Mouse (Mus musculus) megakaryocyte, adult 5-6 weeks (primary cell): ENCODE results near the gene Igfl3. TPM values are rescaled to one million over a fixed set of nuclear protein-coding genes. Genes with fewer than 3 reads are reported as not detected.

Experiments used
- ATAC-seq: 2 replicates; pipeline ENCODE4 v1.8.0; 2016; ENCODE audit warnings: mild to moderate bottlenecking, inconsistent platforms; ENCODE audit not compliant: poor library complexity, severe bottlenecking
- total RNA-seq, 2 experiments: library from RNA; stranded (forward) in 1 of 2; stranded (reverse) in 1 of 2; fragments of 153-499, 151-499 nt in 1 of 2; fragments of 221-1000, 200-1000 nt in 1 of 2; gene quantifications; 2 replicates each; pipeline versions ENCODE4 v1.2.3 to v1.2.4; 2015 to 2017

The Igfl3 gene
- not detected in 2 replicates for total RNA-seq (2015)
- total RNA-seq (2017) = not detected in 2 replicates

- no peak for ATAC-seq
These were observed at the start of gene Igfl3 for GRCm38 (mm10) chr7:18176194-18176593. Gene Igfl3 (plus strand): TSS chr7:18176494.

DNA sequence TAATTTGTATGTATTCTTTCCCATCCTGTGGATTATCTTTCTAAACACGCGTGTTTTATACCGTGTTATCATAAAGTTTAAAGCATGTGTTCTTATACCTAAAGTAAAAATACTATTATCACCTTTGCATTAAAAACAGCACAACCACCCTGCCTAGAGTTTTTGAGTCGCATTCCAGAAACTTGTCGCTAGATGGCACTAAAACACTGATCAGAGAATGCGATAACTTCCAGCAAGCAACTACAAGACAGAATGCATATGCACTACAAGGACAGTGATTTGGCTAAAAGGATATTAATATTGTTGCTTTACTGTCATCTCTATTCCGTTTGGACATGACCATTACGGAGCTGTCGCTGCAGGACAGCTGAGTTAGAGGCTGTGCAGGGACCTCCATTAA lies 34.6 kb downstream of the Igfl3 start:
- no peak for ATAC-seq

DNA sequence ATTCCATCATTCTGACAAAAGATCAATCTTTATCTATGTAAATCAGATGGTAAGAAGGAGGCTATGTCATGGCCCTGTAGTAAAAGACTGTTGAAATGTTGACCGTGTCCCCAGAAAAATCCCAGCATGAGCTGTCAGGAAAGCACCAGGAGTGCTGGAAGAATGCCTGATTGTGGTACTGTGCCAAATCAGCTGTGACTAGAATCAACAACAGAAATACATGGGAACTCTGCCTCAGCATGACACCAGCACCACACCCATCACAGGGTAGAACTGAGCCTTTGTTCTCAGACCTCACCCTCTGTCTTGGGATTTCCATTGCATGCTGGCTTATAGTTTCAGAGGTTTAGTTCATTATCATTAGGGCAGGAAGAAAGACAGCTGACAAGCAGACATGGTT lies 38.4 kb downstream of the Igfl3 start:
- ATAC-seq = no peak

Other genes starting within 250 kb of the Igfl3 start
- gene Ceacam11, start 204.4 kb upstream of the Igfl3 start, total RNA-seq (2015) = not detected in 2 replicates
- gene Ceacam11, start 204.4 kb upstream of the Igfl3 start, total RNA-seq (2017) = not detected in 2 replicates
- not detected in 2 replicates for gene Ceacam13, start 166.6 kb upstream of the Igfl3 start, total RNA-seq (2015)
- not detected in 2 replicates for gene Ceacam13, start 166.6 kb upstream of the Igfl3 start, total RNA-seq (2017)
- gene Ceacam12, start 110.6 kb upstream of the Igfl3 start, total RNA-seq (2015) = not detected in 2 replicates
- gene Ceacam12, start 110.6 kb upstream of the Igfl3 start, total RNA-seq (2017) = not detected in 2 replicates
- not detected in 2 replicates for gene Mill1, start 68.9 kb downstream of the Igfl3 start, total RNA-seq (2015)
- gene Mill1, start 68.9 kb downstream of the Igfl3 start, total RNA-seq (2017) = not detected in 2 replicates
- not detected in 2 replicates for gene Psg18, start 178.5 kb downstream of the Igfl3 start, total RNA-seq (2015)
- gene Psg18, start 178.5 kb downstream of the Igfl3 start, total RNA-seq (2017) = not detected in 2 replicates